Mouse (Mus musculus) neutrophil, adult 83 days (primary cell): Measurements from ENCODE around the gene Borcs6. TPM values are rescaled to one million over a fixed set of nuclear protein-coding genes. Genes with fewer than 3 reads are reported as not detected.

Experiments used
- total RNA-seq, 2 experiments: library from RNA; stranded (reverse); gene quantifications; one replicate each; pipeline ENCODE4 v1.2.4; 2023

Borcs6 gene
- total RNA-seq, result 10 to 100 TPM; 34.0 to 34.5 TPM

DNA sequence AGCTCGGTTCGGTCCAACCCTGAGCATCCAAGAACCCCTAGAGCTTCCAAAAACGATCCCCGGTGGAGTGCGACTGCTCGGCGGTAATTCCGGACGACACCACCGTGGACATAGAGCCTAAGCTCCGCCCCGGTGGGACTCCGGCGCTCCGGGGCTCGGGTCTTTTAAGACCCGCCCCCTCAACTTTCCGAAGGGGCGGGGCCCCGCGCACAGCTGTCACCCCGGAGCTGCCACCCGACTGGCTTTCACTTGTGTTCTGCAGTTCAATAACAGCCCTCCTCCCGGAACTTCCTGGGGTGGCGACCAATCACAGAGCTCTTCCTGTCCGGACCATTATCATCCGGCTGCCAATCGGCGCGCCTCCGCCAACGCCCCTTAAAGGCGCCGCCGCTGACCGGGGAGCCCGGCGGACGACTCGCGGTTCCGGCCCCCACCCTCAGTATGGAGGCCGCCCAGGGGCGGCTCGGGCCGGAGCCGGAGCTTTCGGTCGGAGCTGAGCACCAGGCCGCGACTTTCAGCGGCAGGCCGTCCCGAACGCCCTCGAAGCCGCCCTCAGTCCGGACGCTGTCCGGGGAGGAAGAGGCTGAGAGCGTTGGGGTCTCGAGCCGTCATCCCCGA, at the start of gene Borcs6:
Gene Borcs6 (plus strand): TSS at position 361 of the 618 bp plus-strand sequence.

DNA sequence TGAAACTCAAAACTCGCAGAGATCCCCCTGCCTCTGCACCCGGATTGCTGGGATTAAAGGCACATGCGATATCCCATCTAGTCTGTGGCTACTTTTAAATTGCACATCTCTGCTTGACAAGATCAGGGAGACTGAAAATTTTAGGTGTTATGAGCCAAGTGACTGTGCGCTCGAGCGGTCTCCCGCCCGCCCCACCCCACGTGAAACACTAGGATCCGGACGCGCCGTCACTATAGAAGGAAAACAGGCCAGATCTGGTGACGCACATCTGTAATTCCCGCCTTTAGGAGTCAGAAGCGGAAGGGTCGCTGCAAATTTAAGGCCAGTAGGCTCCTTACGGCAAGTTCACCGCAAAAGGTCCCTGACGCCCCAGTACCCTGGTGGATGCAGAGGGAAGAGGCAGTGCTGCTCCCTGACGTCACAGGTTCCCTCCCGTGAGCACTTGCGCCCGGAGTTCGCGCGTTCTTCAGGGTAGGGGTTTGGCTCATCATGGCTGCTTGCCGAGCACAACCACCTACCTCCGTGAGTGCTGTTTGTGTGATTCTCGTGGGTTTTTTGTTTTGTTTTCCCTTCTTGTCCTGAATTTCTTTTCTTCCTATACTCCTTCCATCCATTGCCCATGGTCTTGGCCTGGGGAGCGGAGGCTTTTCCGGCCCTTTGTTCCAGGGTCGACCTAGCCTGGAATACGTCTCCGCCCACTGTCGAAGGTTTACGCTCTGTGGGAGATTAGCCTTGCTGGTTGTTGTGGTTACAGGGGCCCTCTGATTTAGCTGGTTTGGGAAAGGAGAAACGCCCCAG, 43.7 kb upstream of the Borcs6 start, which contains the start of gene Ctc1:
Gene Ctc1 (plus strand): TSS at position 268 of the 798 bp plus-strand sequence.

DNA sequence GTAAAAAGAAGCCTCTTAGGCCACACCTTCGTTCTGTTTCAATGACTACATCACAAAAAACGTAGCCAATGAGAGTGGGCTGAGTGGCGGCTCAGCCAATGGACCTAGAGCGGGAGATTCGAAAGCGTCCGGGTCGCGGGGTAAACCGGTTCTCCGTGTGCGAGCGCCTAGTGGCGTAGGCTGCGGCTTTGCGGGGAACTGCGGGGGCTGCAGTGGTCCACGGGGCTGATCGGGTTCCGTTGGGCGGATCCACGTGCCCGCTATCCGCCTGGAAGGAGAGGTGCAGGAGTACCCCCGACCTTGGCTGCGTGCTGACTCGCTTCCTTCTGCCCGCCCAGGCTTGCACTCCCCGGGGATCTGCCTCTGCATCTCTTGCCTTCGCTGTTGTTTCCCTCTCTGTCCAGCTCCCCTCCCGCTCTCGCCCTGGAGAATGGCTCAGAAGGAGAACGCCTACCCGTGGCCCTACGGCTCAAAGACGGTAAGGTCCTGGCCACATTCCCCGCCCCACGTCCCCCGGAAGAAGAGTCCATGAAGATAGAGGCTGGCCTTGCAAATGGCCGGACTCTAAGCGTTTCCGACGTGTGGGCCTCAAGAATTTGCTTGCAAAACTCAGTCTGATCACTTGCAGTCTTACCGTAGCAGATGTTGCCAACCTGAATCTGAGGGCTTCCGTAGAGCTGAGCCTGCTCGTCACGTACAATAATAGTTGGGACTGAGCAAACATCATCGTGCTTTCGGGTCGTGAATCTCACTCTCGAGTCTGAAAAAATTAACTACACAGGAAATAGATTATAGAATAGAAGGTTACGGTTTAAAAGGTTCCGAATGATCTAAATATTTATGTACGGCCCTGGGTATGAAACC, 13.8 kb upstream of the Borcs6 start, which contains the start of gene Aurkb:
Gene Aurkb (plus strand): TSS at position 117 of the 864 bp plus-strand sequence.

DNA sequence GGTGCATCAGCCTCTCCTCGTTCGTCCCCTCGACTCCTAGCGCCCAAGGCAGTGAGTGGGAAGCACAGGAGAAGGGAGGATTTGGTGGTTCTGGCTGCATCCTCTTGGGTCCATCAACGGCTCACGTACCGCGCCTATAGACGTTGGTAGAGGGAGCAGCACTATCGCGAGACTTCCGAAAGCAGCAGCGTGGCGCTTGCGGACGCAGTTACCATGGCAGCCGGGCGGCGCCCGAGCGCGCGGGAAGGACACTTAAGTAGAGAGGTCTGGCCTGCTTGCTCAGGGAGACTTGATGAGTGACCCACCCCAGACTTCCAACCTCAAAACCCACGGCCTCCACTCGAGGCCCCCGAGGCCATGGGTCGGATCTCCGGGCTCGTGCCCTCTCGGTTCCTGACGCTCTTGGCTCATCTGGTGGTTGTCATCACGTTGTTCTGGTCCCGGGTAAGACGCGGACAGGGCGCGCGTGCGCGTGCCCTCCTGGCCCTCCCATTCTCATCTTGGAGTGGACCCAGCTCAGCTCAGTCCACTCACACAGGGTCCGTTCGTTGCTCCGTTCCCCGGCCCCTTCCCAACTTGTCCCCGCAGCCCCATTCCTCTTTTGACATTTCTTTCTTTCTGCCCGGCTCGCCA, 11.2 kb downstream of the Borcs6 start, which contains the start of gene Tmem107:
Gene Tmem107 (plus strand): TSS at position 217 of the 633 bp plus-strand sequence.

DNA sequence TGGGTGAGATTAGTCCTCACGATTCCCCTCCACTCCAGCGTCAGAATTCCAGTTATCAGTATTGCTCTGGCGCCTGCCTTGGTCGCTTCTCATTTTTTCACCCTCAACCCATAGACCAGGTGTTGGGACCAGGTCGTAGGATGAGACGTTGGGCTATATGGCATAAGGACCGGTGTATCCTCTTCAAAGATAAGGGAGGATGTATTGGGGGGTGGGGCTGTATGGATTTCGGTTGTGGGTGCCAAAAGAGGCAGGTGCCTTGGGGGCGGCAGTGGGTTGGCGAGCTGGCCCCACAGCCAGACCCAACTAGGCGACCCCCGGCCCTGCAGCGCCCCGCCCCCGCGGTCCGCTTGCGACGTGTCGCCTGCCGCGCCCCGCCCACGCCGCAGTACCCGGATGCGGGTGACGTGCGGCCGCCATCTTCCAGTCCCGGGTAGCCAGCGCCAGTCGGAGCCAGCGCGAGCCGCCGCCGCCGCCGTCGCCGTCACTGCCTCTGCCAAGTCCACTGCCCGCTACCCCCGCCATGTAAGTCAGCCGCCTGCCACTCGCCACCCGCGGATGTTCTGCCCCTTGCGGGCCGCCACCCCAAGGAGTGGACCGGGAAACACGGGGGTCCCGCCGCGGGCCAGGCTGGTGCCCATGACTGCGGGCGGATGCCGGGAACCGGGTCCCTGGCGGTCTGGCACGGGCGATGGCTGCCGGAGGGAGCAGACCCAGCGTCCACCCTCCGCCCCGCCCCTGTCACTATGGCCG, 28.8 kb downstream of the Borcs6 start, which contains the start of gene Vamp2:
Gene Vamp2 (plus strand): TSS at position 388 of the 753 bp plus-strand sequence.

GRCm38 (mm10) chr11:69094697-69095429, 35.3 kb downstream of the Borcs6 start, which contains the start of gene Per1:
Gene Per1, plus strand, starts transcription at chr11:69095217.

Other genes with a start within 250 kb of the Borcs6 start
- gene Ndel1, start 187.9 kb upstream of the Borcs6 start, total RNA-seq, result 100 to 1,000 TPM; 107 to 135 TPM
- not detected for gene Rnf222, start 171.2 kb upstream of the Borcs6 start, total RNA-seq
- 100 to 1,000 TPM; 865 to 943 TPM for gene Rpl26, start 158.1 kb upstream of the Borcs6 start, total RNA-seq
- not detected for gene Odf4, start 132.6 kb upstream of the Borcs6 start, total RNA-seq
- not detected for gene Arhgef15, start 102.2 kb upstream of the Borcs6 start, total RNA-seq
- gene Slc25a35, start 91.6 kb upstream of the Borcs6 start, total RNA-seq, result 1 to 10 TPM; 1.2 to 1.6 TPM
- gene Rangrf, start 84.5 kb upstream of the Borcs6 start, total RNA-seq, result 1 to 10 TPM; 5.2 to 5.6 TPM
- gene Pfas, start 51.3 kb upstream of the Borcs6 start, total RNA-seq, result 10 to 100 TPM; 19.7 to 27.2 TPM
- gene Ctc1, start 43.8 kb upstream of the Borcs6 start, total RNA-seq, result 10 to 100 TPM; 31.5 to 38.6 TPM
- 10 to 100 TPM; 92.7 to 94.2 TPM for gene Aurkb, start 14.1 kb upstream of the Borcs6 start, total RNA-seq
- 1 to 10 TPM; 4.3 to 5.9 TPM for gene Tmem107, start 11.1 kb downstream of the Borcs6 start, total RNA-seq
- 100 to 1,000 TPM; 228 to 249 TPM for gene Vamp2, start 28.8 kb downstream of the Borcs6 start, total RNA-seq
- 100 to 1,000 TPM; 205 to 241 TPM for gene Per1, start 35.5 kb downstream of the Borcs6 start, total RNA-seq
- not detected for gene Hes7, start 60.7 kb downstream of the Borcs6 start, total RNA-seq
- not detected for gene 9130213A22Rik, start 62.9 kb downstream of the Borcs6 start, total RNA-seq
- under 1 TPM in 1 of 2 experiments, not detected in 1; 0.09 TPM for gene Aloxe3, start 66.2 kb downstream of the Borcs6 start, total RNA-seq
- gene Alox12b, start 97.3 kb downstream of the Borcs6 start, total RNA-seq, result not detected
- gene Alox8, start 138.1 kb downstream of the Borcs6 start, total RNA-seq, result under 1 TPM; 0.11 to 0.28 TPM
- not detected for gene Gucy2e, start 177.3 kb downstream of the Borcs6 start, total RNA-seq